Mouse (Mus musculus) MEL (cell line): ENCODE data around the gene Medag. TPM values are rescaled to one million over a fixed set of nuclear protein-coding genes. Genes with fewer than 3 reads are reported as not detected.

Experiments used
- DNase-seq: peaks from one replicate; pipeline ENCODE4 v3.0.0; 2011; ENCODE audit warnings: low read depth, low spot score
- H3K27ac ChIP-seq: 2 replicates; pipeline ENCODE4 v1.5.1; 2012; ENCODE audit warnings: low read depth, mild to moderate bottlenecking, control low read depth, low read length, moderate library complexity; ENCODE audit not compliant: control insufficient read depth
- H3K27me3 ChIP-seq, 2 experiments: fragments of 150-350 bp in 1 of 2; sonication (generic) in 1 of 2; 2 replicates each; pipeline ENCODE4 v1.6.1; 2012; ENCODE audit warnings: low read length in 2 of 2, mild to moderate bottlenecking in 2 of 2, improper control_type of control experiment in 1 of 2, moderate library complexity in 1 of 2; ENCODE audit not compliant: insufficient read depth in 2 of 2, control insufficient read depth in 1 of 2
- H3K36me3 ChIP-seq, 2 experiments: 2 replicates each; pipeline ENCODE4 v1.6.1; 2012 to 2014; ENCODE audit warnings: low read length in 2 of 2, improper control_type of control experiment in 1 of 2, inconsistent platforms in 1 of 2, mild to moderate bottlenecking in 1 of 2; ENCODE audit not compliant: insufficient read depth in 2 of 2, control insufficient read depth in 1 of 2
- H3K4me1 ChIP-seq, 2 experiments: fragments of 150-350 bp in 1 of 2; sonication (generic) in 1 of 2; 2 replicates each; pipeline ENCODE4 v1.6.1; 2012; ENCODE audit warnings: low read length in 2 of 2, improper control_type of control experiment in 1 of 2, mild to moderate bottlenecking in 1 of 2; ENCODE audit not compliant: insufficient read depth in 2 of 2, control insufficient read depth in 1 of 2
- H3K4me3 ChIP-seq, 2 experiments: fragments of 150-350 bp in 1 of 2; sonication (generic) in 1 of 2; 2 replicates each; pipeline ENCODE4 v1.5.1; 2012; ENCODE audit warnings: low read depth in 2 of 2, low read length in 2 of 2, mild to moderate bottlenecking in 2 of 2, moderate library complexity in 2 of 2, control low read depth in 1 of 2, improper control_type of control experiment in 1 of 2; ENCODE audit not compliant: control insufficient read depth in 1 of 2, insufficient read depth in 1 of 2
- H3K79me2 ChIP-seq: 2 replicates; pipeline ENCODE4 v1.6.1; 2012; ENCODE audit warnings: mild to moderate bottlenecking, low read length, moderate library complexity; ENCODE audit not compliant: control insufficient read depth, poor library complexity, insufficient read depth
- H3K9ac ChIP-seq: 2 replicates; pipeline ENCODE4 v1.6.1; 2012; ENCODE audit warnings: low read depth, mild to moderate bottlenecking, control low read depth, low read length, moderate library complexity; ENCODE audit not compliant: control insufficient read depth, poor library complexity, severe bottlenecking
- H3K9me3 ChIP-seq: fragments of 150-350 bp; sonication (generic); replicated peaks from 2 replicates; pipeline ENCODE4 v1.6.1; 2012; ENCODE audit warnings: mild to moderate bottlenecking, low read length, improper control_type of control experiment, moderate library complexity; ENCODE audit not compliant: insufficient read depth
- CHD1 ChIP-seq: IDR thresholded peaks from 2 replicates; pipeline ENCODE4 v1.6.1; 2012; ENCODE audit warnings: low read depth, mild to moderate bottlenecking, inconsistent platforms, low read length, improper control_type of control experiment
- EP300 ChIP-seq, 2 experiments: IDR thresholded peaks; 2 replicates each; pipeline ENCODE4 v1.6.1; 2011; ENCODE audit warnings: improper control_type of control experiment in 2 of 2, low read length in 2 of 2, low read depth in 1 of 2, mild to moderate bottlenecking in 1 of 2
- GABPA ChIP-seq: IDR thresholded peaks from 2 replicates; pipeline ENCODE4 v1.6.1; 2012; ENCODE audit warnings: low read depth, mild to moderate bottlenecking, inconsistent platforms, low read length, improper control_type of control experiment, moderate library complexity
- GATA1 ChIP-seq: IDR thresholded peaks from 2 replicates; pipeline ENCODE4 v1.6.1; 2011; ENCODE audit warnings: low read depth, low read length, improper control_type of control experiment
- HCFC1 ChIP-seq: IDR thresholded peaks from 2 replicates; pipeline ENCODE4 v1.6.1; 2012; ENCODE audit warnings: low read depth, mild to moderate bottlenecking, inconsistent platforms, low read length, improper control_type of control experiment, moderate library complexity
- JUND ChIP-seq: IDR thresholded peaks from 2 replicates; pipeline ENCODE4 v1.6.1; 2011; ENCODE audit warnings: low read depth, mild to moderate bottlenecking, improper control_type of control experiment, low read length
- KAT2A ChIP-seq: conservative IDR thresholded peaks from 2 replicates; pipeline ENCODE4 v1.6.1; 2012; ENCODE audit warnings: low read depth, low read length, improper control_type of control experiment, inconsistent platforms
- MAFK ChIP-seq: IDR thresholded peaks from 2 replicates; pipeline ENCODE4 v1.6.1; 2011; ENCODE audit warnings: low read depth, mild to moderate bottlenecking, low read length, improper control_type of control experiment, borderline replicate concordance
- MAX ChIP-seq: IDR thresholded peaks from 2 replicates; pipeline ENCODE4 v1.6.1; 2011; ENCODE audit warnings: low read length, improper control_type of control experiment
- MAZ ChIP-seq: IDR thresholded peaks from 2 replicates; pipeline ENCODE4 v1.6.1; 2012; ENCODE audit warnings: low read depth, mild to moderate bottlenecking, inconsistent platforms, low read length, improper control_type of control experiment
- MEF2A ChIP-seq: IDR thresholded peaks from 2 replicates; pipeline ENCODE4 v1.6.1; 2014; ENCODE audit warnings: low read depth, mild to moderate bottlenecking, inconsistent platforms, low read length, improper control_type of control experiment; ENCODE audit not compliant: poor library complexity, insufficient replicate concordance, severe bottlenecking; ENCODE audit errors: extremely low read depth
- MXI1 ChIP-seq: IDR thresholded peaks from 2 replicates; pipeline ENCODE4 v1.6.1; 2011; ENCODE audit warnings: mild to moderate bottlenecking, low read depth, low read length, improper control_type of control experiment
- MYB ChIP-seq: IDR thresholded peaks from 2 replicates; pipeline ENCODE4 v1.6.1; 2011; ENCODE audit warnings: mild to moderate bottlenecking, low read depth, low read length, improper control_type of control experiment
- POLR2AphosphoS2 ChIP-seq: IDR thresholded peaks from 2 replicates; pipeline ENCODE4 v1.6.1; 2011; ENCODE audit warnings: low read length, improper control_type of control experiment
- POLR2AphosphoS5 ChIP-seq: IDR thresholded peaks from 2 replicates; pipeline ENCODE4 v1.6.1; 2012; ENCODE audit warnings: low read depth, borderline replicate concordance, mild to moderate bottlenecking, inconsistent platforms, low read length, moderate library complexity, mixed read lengths
- SIN3A ChIP-seq: IDR thresholded peaks from 2 replicates; pipeline ENCODE4 v1.6.1; 2012; ENCODE audit warnings: low read length, improper control_type of control experiment, inconsistent platforms
- SMC3 ChIP-seq: IDR thresholded peaks from 2 replicates; pipeline ENCODE4 v1.6.1; 2011; ENCODE audit warnings: low read depth, low read length, improper control_type of control experiment
- TAL1 ChIP-seq: IDR thresholded peaks from 2 replicates; pipeline ENCODE4 v1.6.1; 2012; ENCODE audit warnings: mild to moderate bottlenecking, inconsistent platforms, low read length, moderate library complexity, mixed read lengths
- TBP ChIP-seq: IDR thresholded peaks from 2 replicates; pipeline ENCODE4 v1.8.0; 2011; ENCODE audit warnings: low read depth, low read length, improper control_type of control experiment
- UBTF ChIP-seq: IDR thresholded peaks from 2 replicates; pipeline ENCODE4 v1.6.1; 2012; ENCODE audit warnings: low read depth, mild to moderate bottlenecking, inconsistent platforms, low read length, improper control_type of control experiment, moderate library complexity, borderline replicate concordance; ENCODE audit not compliant: insufficient read depth
- USF1 ChIP-seq: IDR thresholded peaks from 2 replicates; pipeline ENCODE4 v1.6.1; 2014; ENCODE audit warnings: low read depth, mild to moderate bottlenecking, inconsistent platforms, low read length, improper control_type of control experiment, moderate library complexity
- USF2 ChIP-seq, 2 experiments: IDR thresholded peaks; 2 replicates each; pipeline ENCODE4 v1.6.1; 2011 to 2012; ENCODE audit warnings: improper control_type of control experiment in 2 of 2, low read length in 2 of 2, borderline replicate concordance in 1 of 2, inconsistent platforms in 1 of 2, low read depth in 1 of 2, mild to moderate bottlenecking in 1 of 2; ENCODE audit not compliant: insufficient read depth in 1 of 2
- ZKSCAN1 ChIP-seq: IDR thresholded peaks from 2 replicates; pipeline ENCODE4 v1.6.1; 2012; ENCODE audit warnings: low read depth, mild to moderate bottlenecking, inconsistent platforms, low read length, improper control_type of control experiment, moderate library complexity
- ZMIZ1 ChIP-seq: IDR thresholded peaks from 2 replicates; pipeline ENCODE4 v1.6.1; 2012; ENCODE audit warnings: low read depth, mild to moderate bottlenecking, inconsistent platforms, low read length, improper control_type of control experiment, moderate library complexity
- ZNF384 ChIP-seq: IDR thresholded peaks from 2 replicates; pipeline ENCODE4 v1.6.1; 2012; ENCODE audit warnings: low read depth, mild to moderate bottlenecking, inconsistent platforms, low read length, improper control_type of control experiment
- polyA plus RNA-seq, 2 experiments: library from polyadenylated mRNA; stranded (reverse) in 1 of 2; unstranded in 1 of 2; fragments of >175 nt in 1 of 2; fragments of >200 nt in 1 of 2; gene quantifications; 2 replicates each; pipeline versions ENCODE4 v1.2.1 to v1.2.4; 2012; ENCODE audit warnings: low replicate concordance in 2 of 2, low read depth in 1 of 2; ENCODE audit not compliant: insufficient read length in 2 of 2, insufficient read depth in 1 of 2, missing spikeins in 1 of 2
- total RNA-seq: library from RNA; depleted of rRNA; stranded (reverse); fragments of 300-350 nt; gene quantifications from 2 replicates; pipeline ENCODE4 v1.2.3, GENCODE M21; 2012

The Medag gene
- total and polyA plus RNA-seq, 3 experiments, result not detected

DNA sequence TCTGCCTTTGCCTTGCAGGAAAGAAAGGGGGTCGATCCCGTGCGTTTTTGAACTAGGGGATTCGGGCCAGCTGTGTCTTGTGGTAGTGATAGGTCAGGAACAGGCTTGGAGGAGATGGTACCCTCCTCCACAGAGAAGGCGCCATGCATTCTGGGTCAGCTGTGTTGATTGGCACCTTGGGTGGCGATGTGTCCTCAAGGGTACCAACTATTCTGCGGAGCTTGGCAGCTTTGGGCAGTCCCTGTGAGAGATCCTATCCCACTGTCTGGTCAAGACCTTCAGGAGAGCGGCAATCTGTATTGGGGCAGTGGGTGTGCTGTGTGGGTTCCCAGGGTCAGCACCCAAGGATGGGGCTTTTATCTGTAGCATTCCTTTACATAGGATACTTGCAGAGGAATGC, 31.7 kb upstream of the Medag start:
- H3K79me2 ChIP-seq, result no peaks in the 10 kb centered on the region
- TF ChIP-seq MEF2A (no peak), ZKSCAN1 (no peak), KAT2A (no peak), TBP (no peak), MYB (no peak), ZMIZ1 (no peak), SIN3A (no peak), USF1 (no peak)
- peaks cover 2% of the 10 kb centered on the region in 2 experiments; a peak in 1 of 4 replicates for H3K27me3 ChIP-seq
- peaks cover 0 to 12% of the 10 kb centered on the region in 2 experiments; a peak in 2 of 4 replicates for H3K36me3 ChIP-seq
- H3K9ac ChIP-seq, result no peak overlapping the region
- H3K9me3 ChIP-seq, result no peaks in the 10 kb centered on the region
- DNase-seq, result no peak
- H3K4me1 ChIP-seq, result peaks cover 4 to 25% of the 10 kb centered on the region in 2 experiments
- no peak overlapping the region for H3K4me3 ChIP-seq
- no peak overlapping the region for H3K27ac ChIP-seq

GRCm38 (mm10) chr5:149380388-149380916, 31.1 kb upstream of the Medag start:
- Histone ChIP-seq H3K27ac (no peak overlapping the region), H3K79me2 (no peaks in the 10 kb centered on the region), H3K9me3 (no peaks in the 10 kb centered on the region), H3K27me3 (peaks cover 2% of the 10 kb centered on the region in 2 experiments; a peak in 1 of 4 replicates), H3K36me3 (peaks cover 0 to 12% of the 10 kb centered on the region in 2 experiments; a peak in 2 of 4 replicates), H3K9ac (no peak overlapping the region), H3K4me1 (peaks cover 4 to 21% of the 10 kb centered on the region in 2 experiments), H3K4me3 (no peak overlapping the region)
- peak; percentile 63 for DNase-seq
- TF ChIP-seq ZNF384 (peak; percentile 95), GATA1 (no peak), EP300 (IDR thresholded peaks at IDR 0.05; ENCODE audit: low read depth in 1 of 2, low read length in 2 of 2) (no peak), MAFK (no peak)

GRCm38 (mm10) chr5:149381948-149382347, 29.6 kb upstream of the Medag start:
- no peaks in the 10 kb centered on the region for H3K9me3 ChIP-seq

More at GRCm38 (mm10) chr5:149381948-149382347, 29.6 kb upstream of the Medag start:
- Histone ChIP-seq H3K9ac (no peak overlapping the region), H3K4me3 (no peak overlapping the region), H3K79me2 (no peaks in the 10 kb centered on the region), H3K36me3 (peaks cover 0 to 5% of the 10 kb centered on the region in 2 experiments; a peak in 2 of 4 replicates), H3K27me3 (peaks cover 2 to 5% of the 10 kb centered on the region in 2 experiments; a peak in 2 of 4 replicates), H3K4me1 (peaks cover 0 to 16% of the 10 kb centered on the region in 2 experiments; a peak in 2 of 4 replicates), H3K27ac (no peak overlapping the region)
- no peak for DNase-seq
- TF ChIP-seq MAX (no peak), GABPA (no peak), JUND (no peak), MAZ (no peak), USF1 (no peak), MXI1 (no peak), SIN3A (no peak), POLR2AphosphoS5 (no peak), HCFC1 (no peak), TAL1 (no peak), ZKSCAN1 (no peak), UBTF (no peak), POLR2AphosphoS2 (no peak), USF2 (IDR thresholded peaks at IDR 0.05; ENCODE audit: borderline replicate concordance in 1 of 2, insufficient read depth in 1 of 2, low read depth in 1 of 2, low read length in 2 of 2) (no peak), SMC3 (no peak), CHD1 (no peak)
